Mouse (Mus musculus) monocyte, adult 5-6 weeks (primary cell): ENCODE results near the gene Gpr107. TPM values are rescaled to one million over a fixed set of nuclear protein-coding genes. Genes with fewer than 3 reads are reported as not detected.
A peak's percentile ranks its signal among the peaks of the same experiment; 100 is the strongest.

Experiments
- ATAC-seq: fragments of 153-309, 156-312 bp; replicated peaks from 2 replicates; pipeline ENCODE4 v1.8.0; 2017; ENCODE audit warnings: mild to moderate bottlenecking; ENCODE audit not compliant: low TSS enrichment, insufficient number of reproducible peaks, severe bottlenecking, poor library complexity, low FRiP score
- total RNA-seq: library from RNA; stranded (forward); fragments of 200-1000, 200-491, 200-594 nt; gene quantifications from 3 replicates; pipeline ENCODE4 v1.2.3, GENCODE M21; 2017

Gpr107 gene
- total RNA-seq, 1 experiment from 2014 or later: 35.7 TPM

DNA sequence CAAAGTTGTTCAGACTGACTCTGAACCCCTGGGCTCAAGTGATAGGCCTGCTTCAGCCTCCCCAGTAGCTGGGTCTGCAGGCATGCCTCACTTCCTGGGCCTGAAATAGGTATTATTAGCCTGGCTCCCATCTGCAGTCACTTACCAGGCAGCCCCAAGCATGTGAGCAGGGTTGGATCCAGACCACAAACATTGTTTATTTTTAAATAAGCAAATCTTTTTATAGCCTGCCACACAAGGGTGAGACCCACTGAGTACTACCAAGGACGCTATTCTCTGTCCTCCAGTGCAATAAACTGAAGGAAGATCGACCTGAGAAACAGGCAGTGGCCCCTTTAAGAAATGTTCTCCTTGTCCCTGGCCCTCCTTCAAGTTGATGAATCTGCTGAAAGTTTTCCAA lies 27.4 kb upstream of the Gpr107 start:
- ATAC-seq: no peak

- ATAC-seq: no peak
Measured at GRCm38 (mm10) chr2:31125156-31125555, 27.0 kb upstream of the Gpr107 start.

- ATAC-seq: no peak
Measured at GRCm38 (mm10) chr2:31126048-31126447, 26.1 kb upstream of the Gpr107 start.

DNA sequence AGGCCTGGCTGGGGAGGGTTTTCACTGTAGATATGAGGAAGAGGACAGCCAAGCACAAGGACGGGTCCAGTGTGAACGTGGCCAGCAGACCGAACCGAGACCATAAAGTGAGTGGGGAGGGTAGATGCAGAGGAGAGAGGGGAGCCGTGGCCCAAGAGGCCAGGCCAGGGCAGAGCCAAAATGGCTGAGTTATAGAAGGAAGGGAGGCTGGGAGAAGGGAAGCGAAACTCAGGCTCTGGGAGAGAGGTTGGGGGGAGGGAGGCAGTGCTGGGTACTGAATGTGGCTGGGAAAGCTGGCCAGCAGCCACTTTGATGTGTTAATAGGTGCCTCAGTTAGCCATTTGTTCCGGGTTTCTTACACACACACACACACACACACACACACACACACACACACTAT lies 24.9 kb upstream of the Gpr107 start:
- peak; percentile 81 for ATAC-seq

- ATAC-seq: no peak
Measured at GRCm38 (mm10) chr2:31127899-31128298, 24.2 kb upstream of the Gpr107 start.

GRCm38 (mm10) chr2:31129742-31130518 lies 22.2 kb upstream of the Gpr107 start:
- no peak for ATAC-seq

DNA sequence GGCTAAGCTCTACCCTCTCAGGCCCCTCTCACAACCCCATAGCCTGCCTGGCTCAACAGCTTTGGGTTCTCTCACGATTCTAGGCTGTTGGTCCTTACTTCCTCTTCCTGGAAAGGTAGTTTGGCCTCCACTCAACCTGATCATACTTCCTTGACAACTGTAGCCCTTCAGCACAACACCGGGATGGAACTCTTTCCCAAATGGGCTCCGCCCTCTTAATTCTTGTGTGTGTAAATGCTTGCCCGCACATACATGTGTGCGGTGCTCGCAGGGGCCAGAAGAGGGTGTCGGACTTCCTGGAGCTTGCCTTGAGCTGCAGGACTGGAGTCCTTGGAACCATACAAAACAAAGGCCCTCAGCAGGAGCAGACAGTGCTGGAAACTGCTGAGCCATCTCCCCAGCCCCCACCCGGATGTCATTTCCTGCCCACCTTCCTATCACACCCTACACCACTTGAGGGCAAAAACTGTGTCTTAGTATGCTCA lies 21.3 kb upstream of the Gpr107 start:
- ATAC-seq: 0 out of 2 replicates have a peak, but pooled peaks have one; percentile 24

DNA sequence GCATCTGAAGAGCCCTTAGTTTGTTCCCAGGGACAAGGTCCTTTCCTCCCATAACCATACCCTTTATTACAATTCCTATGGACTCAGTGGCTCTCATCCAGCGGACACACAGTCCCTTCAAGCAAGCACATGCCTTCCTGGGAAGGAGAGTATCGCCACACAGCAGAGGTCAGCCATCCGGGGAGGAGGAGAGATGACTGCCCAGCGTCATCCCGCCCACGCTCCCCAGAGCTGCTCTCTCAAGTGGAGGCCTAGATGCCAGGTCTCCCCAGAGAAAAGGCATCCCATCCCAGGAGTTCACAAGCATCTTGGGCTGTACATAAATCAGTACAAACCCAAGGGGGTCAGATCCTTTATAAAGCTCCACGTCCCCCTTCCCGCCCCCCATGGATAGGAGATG lies 19.4 kb upstream of the Gpr107 start:
- no peak for ATAC-seq

DNA sequence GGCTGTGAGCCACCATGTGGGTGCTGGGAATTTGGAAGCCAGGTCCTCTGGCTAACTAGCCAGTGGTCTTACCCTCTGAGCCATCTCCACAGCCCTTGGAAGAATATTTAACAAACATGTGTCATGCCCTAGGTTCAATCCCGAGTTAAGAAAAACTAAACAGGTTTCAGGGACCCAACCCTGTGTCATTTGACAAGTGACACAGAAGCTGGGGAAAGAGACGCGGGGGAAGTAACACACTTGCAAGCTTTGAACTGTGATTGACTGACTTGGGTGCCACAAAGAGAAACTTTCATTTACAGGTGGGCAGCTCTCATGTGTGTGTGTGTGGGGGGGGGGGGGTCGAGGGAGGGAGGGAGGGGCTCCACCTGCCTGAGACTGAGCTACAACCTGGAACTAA lies 18.1 kb upstream of the Gpr107 start:
- no peak for ATAC-seq

DNA sequence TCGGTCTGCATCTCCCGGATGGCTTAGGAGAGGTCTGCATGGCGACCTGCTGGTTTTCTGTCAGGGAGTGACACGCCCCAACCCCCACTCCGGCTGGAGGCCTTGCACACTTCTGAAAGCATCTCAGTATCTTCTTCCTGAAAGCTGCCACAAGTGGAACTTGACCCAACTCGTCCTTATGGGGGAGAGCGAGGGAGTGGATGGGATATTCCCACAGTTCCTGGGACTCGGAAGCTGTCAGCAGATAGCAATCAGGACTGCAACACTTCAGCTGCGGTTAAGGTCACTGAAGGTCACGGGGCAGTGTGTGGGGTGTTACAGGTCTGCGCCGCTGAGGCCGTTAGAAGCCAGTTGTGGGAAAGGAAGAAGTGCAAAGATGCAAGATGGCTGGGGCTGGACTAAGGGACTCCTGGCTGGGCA lies 16.6 kb upstream of the Gpr107 start:
- peak; percentile 29; the same call in 1 of the 2 replicates for ATAC-seq

DNA sequence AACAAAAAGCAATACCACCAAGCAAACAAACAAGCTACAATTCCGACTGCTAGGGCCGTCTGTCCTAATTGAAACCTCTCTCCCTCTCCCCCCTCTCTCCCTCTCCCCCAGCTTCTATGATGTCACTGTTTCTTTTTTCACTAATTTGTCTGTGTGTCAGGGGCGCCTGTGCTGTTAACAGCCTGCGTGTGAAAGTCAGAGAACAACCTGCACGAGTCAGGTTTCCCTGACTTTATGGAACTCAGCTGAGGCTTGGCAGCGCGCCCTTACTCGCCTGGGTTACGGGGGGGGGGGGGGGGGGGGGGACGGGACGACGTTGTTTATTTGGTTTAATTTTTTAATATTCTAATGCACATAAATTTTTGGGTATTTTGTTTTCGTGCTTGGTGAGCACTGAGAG lies 15.8 kb upstream of the Gpr107 start:
- no peak for ATAC-seq

- ATAC-seq: no peak
Measured at GRCm38 (mm10) chr2:31137018-31137590, 15.0 kb upstream of the Gpr107 start.

GRCm38 (mm10) chr2:31139174-31139632 lies 12.9 kb upstream of the Gpr107 start:
- ATAC-seq: no peak

- ATAC-seq: no peak
Measured at GRCm38 (mm10) chr2:31139991-31140771, 11.9 kb upstream of the Gpr107 start.

DNA sequence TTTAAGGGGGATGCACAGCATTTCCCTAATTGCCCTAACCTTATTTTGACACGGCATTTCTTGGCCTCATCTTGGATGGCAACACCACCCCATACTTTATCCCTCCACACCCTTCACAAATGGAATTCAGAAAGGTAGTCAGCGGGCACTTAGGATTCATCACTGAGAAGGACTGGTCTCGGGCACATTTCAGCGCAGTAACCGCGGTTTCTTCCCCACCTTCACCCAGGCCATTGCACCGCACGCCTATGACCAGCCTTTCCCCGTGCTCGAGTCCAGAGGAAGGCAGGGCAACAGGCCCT lies 11.4 kb upstream of the Gpr107 start:
- 0 out of 2 replicates have a peak, but pooled peaks have one; percentile 7 for ATAC-seq

GRCm38 (mm10) chr2:31141074-31141866 lies 10.8 kb upstream of the Gpr107 start:
- no peak for ATAC-seq

DNA sequence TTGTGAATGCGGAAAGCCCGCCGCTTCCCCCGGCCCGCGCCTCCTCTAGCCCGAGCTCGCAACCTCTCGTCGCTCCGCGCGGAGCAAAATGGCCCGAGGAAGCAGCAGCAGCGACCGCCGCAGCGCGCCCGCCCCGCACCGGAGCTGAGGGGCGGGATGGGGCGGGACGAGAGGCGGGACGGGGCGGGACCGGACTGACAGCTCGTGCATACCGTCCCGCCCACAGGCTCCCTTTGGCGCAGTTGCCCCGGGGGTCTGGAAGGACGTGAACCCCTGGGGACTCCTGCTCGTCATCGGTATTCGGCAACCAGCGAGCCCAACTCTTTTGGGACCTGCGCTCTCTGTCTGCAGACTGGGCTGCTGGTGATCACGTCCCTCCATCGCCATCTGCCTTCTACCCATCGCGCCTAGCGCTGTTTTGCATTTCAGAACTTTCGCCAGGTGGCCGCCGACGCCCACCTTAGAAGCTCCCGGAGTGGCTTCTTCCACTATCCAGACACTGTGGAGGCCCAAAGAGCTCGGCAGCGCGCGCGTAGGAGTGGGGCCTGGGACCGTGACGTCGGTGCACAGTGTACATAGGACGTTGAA lies 10.2 kb upstream of the Gpr107 start, which contains the start of gene Fnbp1:
Gene Fnbp1 (minus strand): TSS at position 142 of the 588 bp plus-strand sequence.
- peak; percentile 61 for ATAC-seq

DNA sequence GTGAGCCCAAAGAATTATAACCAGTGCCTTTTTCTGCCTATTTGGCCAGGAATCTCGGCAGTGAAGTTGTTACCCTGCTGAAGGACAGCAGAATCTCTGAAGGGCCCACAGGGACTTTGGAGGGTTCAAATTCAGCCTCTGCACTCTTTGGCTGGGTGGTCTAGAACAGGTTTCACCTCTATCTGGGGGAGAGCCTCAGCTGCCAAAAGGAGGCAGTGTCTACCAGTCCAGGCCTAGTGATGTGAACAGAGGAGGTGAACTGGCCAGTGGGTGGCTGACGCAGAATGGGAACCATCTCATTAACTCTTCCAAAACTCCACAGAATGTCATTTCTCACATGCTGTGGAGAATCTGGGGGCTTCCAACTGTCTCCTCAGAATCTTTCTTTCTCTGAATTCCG lies 9.6 kb upstream of the Gpr107 start:
- no peak for ATAC-seq
